Mouse (Mus musculus): ENCODE data around the gene Hcrtr2.

DNA sequence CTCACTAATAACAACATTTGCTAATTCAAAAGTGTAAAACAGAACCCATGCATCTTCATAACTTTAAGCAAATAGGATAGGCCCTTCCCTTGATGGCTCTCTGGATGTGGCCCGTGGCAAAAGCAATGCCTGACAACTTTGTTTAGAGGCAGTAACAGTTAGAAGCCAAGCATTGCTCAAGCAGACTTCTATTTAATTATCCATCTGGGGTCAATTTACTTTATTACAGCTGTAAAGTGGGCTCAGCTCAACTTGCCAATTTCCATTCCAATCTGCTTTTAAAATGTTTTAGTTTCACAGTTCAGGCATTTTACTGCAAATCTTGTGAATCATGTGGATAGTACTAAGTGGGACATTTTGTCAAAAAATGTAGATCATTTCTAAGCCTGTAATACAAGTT lies 81.3 kb downstream of the Hcrtr2 start:
- no peak for TF ChIP-seq CTCF (IDR thresholded peaks at IDR 0.05; ENCODE audit: low read depth)
- no peak for TF ChIP-seq EP300 (IDR thresholded peaks at IDR 0.05; ENCODE audit: low read depth)
